Mouse (Mus musculus): ENCODE measurements around the gene Usp7.

- TF ChIP-seq GATA1 (IDR thresholded peaks at IDR 0.05; ENCODE audit: low read length): no peak
- TF ChIP-seq TAL1 (IDR thresholded peaks at IDR 0.05; ENCODE audit: low read length): no peak
These were observed 51.0 kb downstream of the Usp7 start for GRCm38 (mm10) chr16:8741110-8741509.
